Mouse (Mus musculus) natural killer cell, adult 2 months (primary cell): ENCODE measurements around the gene Cyth1.

Source experiments
- DNase-seq, 2 experiments: peaks; one replicate each; pipeline ENCODE4 v3.0.0; 2022; ENCODE audit warnings: low spot score in 2 of 2

Cyth1 gene

GRCm38 (mm10) chr11:118254159-118254951, 6.0 kb upstream of the Cyth1 start:
- DNase-seq: peak in 1 of 2 experiments; percentile 54

- no peak for DNase-seq
These were observed 5.2 kb upstream of the Cyth1 start for GRCm38 (mm10) chr11:118253447-118254158.

GRCm38 (mm10) chr11:118249012-118249383, 606 bp upstream of the Cyth1 start:
- no peak for DNase-seq

GRCm38 (mm10) chr11:118247359-118248095, 865 bp downstream of the Cyth1 start:
- peak; percentile 65 to 75 for DNase-seq

GRCm38 (mm10) chr11:118246724-118247123, 1.7 kb downstream of the Cyth1 start:
- DNase-seq: no peak

- DNase-seq: peak in 1 of 2 experiments; percentile 51
These were observed 3.3 kb downstream of the Cyth1 start for GRCm38 (mm10) chr11:118245130-118245529.

GRCm38 (mm10) chr11:118243627-118244261, 4.6 kb downstream of the Cyth1 start:
- DNase-seq: peak in 1 of 2 experiments; percentile 68

GRCm38 (mm10) chr11:118242506-118242905, 5.9 kb downstream of the Cyth1 start:
- no peak for DNase-seq

GRCm38 (mm10) chr11:118240388-118240787, 8.0 kb downstream of the Cyth1 start:
- no peak for DNase-seq

GRCm38 (mm10) chr11:118239281-118240198, 8.9 kb downstream of the Cyth1 start:
- DNase-seq: no peak

GRCm38 (mm10) chr11:118236520-118237190, 11.7 kb downstream of the Cyth1 start:
- peak; percentile 52 to 56 for DNase-seq

- no peak for DNase-seq
These were observed 13.5 kb downstream of the Cyth1 start for GRCm38 (mm10) chr11:118234929-118235328.

GRCm38 (mm10) chr11:118234500-118234899, 13.9 kb downstream of the Cyth1 start:
- no peak for DNase-seq

GRCm38 (mm10) chr11:118233924-118234323, 14.5 kb downstream of the Cyth1 start:
- DNase-seq: no peak

- DNase-seq: peak; percentile 80
These were observed 16.0 kb downstream of the Cyth1 start for GRCm38 (mm10) chr11:118232314-118232831.

GRCm38 (mm10) chr11:118229941-118230340, 18.5 kb downstream of the Cyth1 start:
- no peak for DNase-seq

- peak; percentile 66 to 81 for DNase-seq
These were observed 20.7 kb downstream of the Cyth1 start for GRCm38 (mm10) chr11:118227650-118228049.

- DNase-seq: no peak
These were observed 21.5 kb downstream of the Cyth1 start for GRCm38 (mm10) chr11:118226850-118227249.

- no peak for DNase-seq
These were observed 22.5 kb downstream of the Cyth1 start for GRCm38 (mm10) chr11:118225862-118226261.
